ENCODE assay signal across 8 mouse cellular contexts in the genomic region with DNA sequence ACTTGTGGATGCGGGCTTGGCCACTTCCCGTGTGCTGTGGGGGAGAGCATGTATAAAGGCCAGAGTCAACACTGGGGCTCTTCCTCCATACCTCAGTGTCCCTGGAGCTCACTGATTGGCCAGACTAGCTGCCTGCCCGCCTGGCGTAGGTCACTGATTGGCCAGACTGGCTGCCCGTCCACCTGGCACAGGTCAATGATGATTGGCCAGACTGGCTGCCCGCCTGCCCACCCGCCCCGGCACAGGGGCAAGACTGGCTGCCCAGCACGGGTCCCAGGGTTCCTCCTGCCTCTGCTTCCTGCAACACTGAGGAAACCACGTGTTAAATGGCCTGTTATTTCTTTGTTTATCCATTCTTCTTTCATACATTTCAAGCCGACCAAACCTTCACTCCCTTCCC.
A peak's percentile ranks its signal among the peaks of the same experiment; 100 is the strongest.
DNase-seq lines count a peak whose midpoint lies in the region; ATAC-seq lines count a peak whose summit lies in the region.

No protein-coding gene starts in this region.

- H3K4me3 ChIP-seq in erythroblast, embryonic 14.5 days (replicated peaks) = peak overlapping the region; percentile 26
- H3K4me3 ChIP-seq in heart, embryonic 11.5 days (ENCODE audit: low read depth, low read length) = no peak overlapping the region; the same call in 1 of the 2 replicates
- H3K4me3 ChIP-seq in neural tube, embryonic 13.5 days = no peak overlapping the region

- 29% methylated on average over 11 of the region's 11 CpGs for WGBS in heart, embryonic 11.5 days (ENCODE audit: insufficient replicate concordance)
- 43% methylated on average over 11 of the region's 11 CpGs for WGBS in neural tube, embryonic 13.5 days

- no peak overlapping the region for H3K27ac ChIP-seq in heart, embryonic 11.5 days (ENCODE audit: low read depth, low read length)
- no peak overlapping the region for H3K27ac ChIP-seq in neural tube, embryonic 13.5 days (replicated peaks)

- no peaks in the 10 kb centered on the region for H3K9me3 ChIP-seq in erythroblast, embryonic 14.5 days (ENCODE audit: control insufficient read depth, low read length)
- no peaks in the 10 kb centered on the region for H3K9me3 ChIP-seq in heart, embryonic 11.5 days (replicated peaks; ENCODE audit: control insufficient read depth, low read length)
- no peaks in the 10 kb centered on the region for H3K9me3 ChIP-seq in neural tube, embryonic 13.5 days

- peak overlapping the region; percentile 46 for H3K4me2 ChIP-seq in heart, embryonic 11.5 days
- 0 out of 2 replicates have a peak overlapping the region, but pooled peaks have one; percentile 16 for H3K4me2 ChIP-seq in neural tube, embryonic 13.5 days

- no peak for ATAC-seq in erythroblast, adult 5-6 weeks (replicated peaks; ENCODE audit: low FRiP score, poor library complexity, severe bottlenecking)
- peak; percentile 87 for ATAC-seq in heart, embryonic 11.5 days (replicated peaks; ENCODE audit: insufficient number of reproducible peaks, low FRiP score, low TSS enrichment)
- no peak for ATAC-seq in neural tube, embryonic 13.5 days (ENCODE audit: low read depth)
- no peak for ATAC-seq in activated CD4-positive, CD25-positive, alpha-beta regulatory T cell, adult 4 months

- DNase-seq in c-Kit-positive CD71-positive TER-119-positive erythroid progenitor cells, embryonic 14.5 days (ENCODE audit: low spot score) = peak; percentile 21
- DNase-seq in kidney, postnatal 25 days = peak; percentile 72 to 89
- no peak for DNase-seq in spleen, postnatal 14 days (ENCODE audit: low spot score in 2 of 2)

- peaks cover 3% of the 10 kb centered on the region; the same call in 1 of the 2 replicates for H3K36me3 ChIP-seq in erythroblast, embryonic 14.5 days (ENCODE audit: control insufficient read depth)
- H3K36me3 ChIP-seq in heart, embryonic 11.5 days (ENCODE audit: control insufficient read depth, insufficient read depth, low read length) = no peaks in the 10 kb centered on the region
- H3K36me3 ChIP-seq in neural tube, embryonic 13.5 days = peaks cover 10% of the 10 kb centered on the region

- no peak overlapping the region for H3K9ac ChIP-seq in heart, embryonic 11.5 days (ENCODE audit: low read depth, low read length)
- H3K9ac ChIP-seq in neural tube, embryonic 13.5 days = no peak overlapping the region

- H3K4me1 ChIP-seq in erythroblast, embryonic 14.5 days (ENCODE audit: control insufficient read depth) = no peaks in the 10 kb centered on the region; the same call in 1 of the 2 replicates
- H3K4me1 ChIP-seq in heart, embryonic 11.5 days (ENCODE audit: control insufficient read depth, insufficient read depth, low read length) = peaks cover 20% of the 10 kb centered on the region
- H3K4me1 ChIP-seq in neural tube, embryonic 13.5 days (replicated peaks) = peaks cover 86% of the 10 kb centered on the region

- H3K27me3 ChIP-seq in erythroblast, embryonic 14.5 days (ENCODE audit: control insufficient read depth) = no peaks in the 10 kb centered on the region
- H3K27me3 ChIP-seq in heart, embryonic 11.5 days (ENCODE audit: control insufficient read depth, insufficient read depth, low read length) = peaks cover 27% of the 10 kb centered on the region
- no peaks in the 10 kb centered on the region for H3K27me3 ChIP-seq in neural tube, embryonic 13.5 days

Comparison
In these comparisons a context has a peak if more than half of its experiments do, and no peak if none do; other contexts are left out.
1. DNase-seq: peak in c-Kit-positive CD71-positive TER-119-positive erythroid progenitor cells, embryonic 14.5 days (single experiment) and kidney, postnatal 25 days (2 of 2); none in spleen, postnatal 14 days (0 of 2).